Mouse (Mus musculus): ENCODE results near the gene Psma3. TPM values are rescaled to one million over a fixed set of nuclear protein-coding genes. Genes with fewer than 3 reads are reported as not detected.

Gene Psma3
- polyA plus RNA-seq (2012; rRNA removed; ENCODE audit: low replicate concordance): 10.9 and 38.9 TPM in 2 replicates

GRCm38 (mm10) chr12:70974441-70975266 is at the start of gene Psma3:
Gene Psma3, plus strand, starts transcription at chr12:70974621.

DNA sequence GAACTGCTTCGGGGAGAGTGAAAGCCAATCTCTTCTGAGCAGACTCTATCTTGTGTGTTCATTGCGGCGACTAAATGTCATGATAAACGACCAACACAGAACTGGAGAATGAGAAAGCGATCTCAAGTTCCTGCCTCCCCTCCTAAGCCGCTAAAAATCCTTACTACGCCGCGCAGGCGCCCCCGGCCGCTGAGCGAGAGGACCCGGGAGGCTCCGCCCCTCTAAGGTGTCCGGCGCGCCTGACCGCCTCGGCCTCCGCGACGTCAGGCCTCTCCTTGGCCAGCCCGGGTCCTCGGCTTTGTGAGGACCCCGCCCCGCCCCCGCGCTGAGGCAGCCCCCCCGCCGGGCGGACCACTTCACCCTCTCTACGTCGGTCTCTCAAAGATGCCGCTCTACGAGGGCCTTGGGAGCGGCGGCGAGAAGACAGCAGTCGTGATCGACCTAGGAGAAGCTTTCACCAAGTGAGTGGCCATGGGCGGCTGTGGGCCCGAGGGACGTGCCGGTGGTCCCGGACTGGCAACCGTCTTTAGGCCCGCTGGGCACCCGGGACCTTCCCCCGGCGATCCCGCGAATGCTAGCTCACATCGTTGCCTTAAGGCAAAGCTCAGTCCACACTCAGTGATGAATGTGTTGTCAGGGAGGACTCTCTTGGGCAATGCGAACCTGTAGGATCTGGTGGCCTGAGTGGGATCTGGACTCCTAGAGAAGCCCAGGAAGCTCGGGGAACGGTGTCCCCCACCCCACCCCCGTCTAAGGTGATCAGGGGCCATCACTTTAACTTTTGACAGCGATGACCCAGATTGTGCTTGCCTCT is 36.6 kb upstream of the Psma3 start, which contains the start of gene Actr10:
Gene Actr10 (plus strand): TSS at position 287 of the 814 bp plus-strand sequence.

DNA sequence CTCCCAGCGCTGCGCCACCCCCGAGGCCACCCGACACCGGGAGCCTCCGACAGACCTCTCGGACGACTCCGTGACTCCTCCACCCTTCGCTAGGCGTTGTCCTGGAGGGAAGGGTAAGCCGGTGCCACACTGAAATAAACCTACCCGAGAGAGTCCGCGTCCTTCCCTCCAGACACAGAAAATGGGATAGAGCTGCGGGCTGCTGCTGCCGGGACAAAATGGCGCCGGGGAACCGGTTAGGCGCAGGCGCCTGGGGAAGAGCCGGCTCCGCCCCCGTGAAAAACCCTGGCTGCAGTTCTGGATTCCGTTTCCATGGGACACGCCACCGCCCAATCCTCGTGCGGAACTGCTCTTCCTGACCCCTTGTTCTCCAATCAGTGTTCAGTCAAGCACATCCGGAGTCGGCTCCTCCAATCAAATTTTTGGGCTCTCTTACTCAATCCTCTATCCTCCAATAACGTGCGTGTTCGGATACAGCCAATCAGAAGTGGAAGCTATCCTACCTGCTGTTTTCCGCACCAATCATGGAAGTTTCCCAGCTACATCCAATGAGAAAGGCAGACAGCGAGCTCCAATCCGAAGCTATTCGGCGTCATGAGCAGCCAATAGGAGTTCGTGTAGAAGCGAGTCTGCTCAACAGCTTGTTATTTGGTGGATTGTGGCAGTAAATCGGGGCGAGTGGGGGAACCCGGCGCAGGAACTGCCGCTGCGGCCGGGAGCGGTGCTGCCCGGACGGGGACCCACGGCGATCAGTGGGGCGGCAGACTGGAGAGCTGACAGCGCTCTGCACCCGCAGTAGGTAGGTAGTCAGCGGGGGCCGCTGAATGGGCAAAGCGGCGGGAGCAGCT is 41.2 kb downstream of the Psma3 start, which contains the start of gene Arid4a:
Gene Arid4a (plus strand): TSS at position 628 of the 848 bp plus-strand sequence.

Other genes starting within 250 kb of the Psma3 start
- gene Frmd6, start 149.1 kb upstream of the Psma3 start, polyA plus RNA-seq (2012; rRNA removed; ENCODE audit: low replicate concordance): 20.9 and 27.8 TPM in 2 replicates
- gene Actr10, start 36.8 kb upstream of the Psma3 start, polyA plus RNA-seq (2012; rRNA removed; ENCODE audit: low replicate concordance): 15.0 and 37.5 TPM in 2 replicates
- gene Arid4a, start 41.4 kb downstream of the Psma3 start, polyA plus RNA-seq (2012; rRNA removed; ENCODE audit: low replicate concordance): 3.2 and 3.6 TPM in 2 replicates
- not detected in 2 replicates for gene Tomm20l, start 136.8 kb downstream of the Psma3 start, polyA plus RNA-seq (2012; rRNA removed; ENCODE audit: low replicate concordance)
- 9.4 and 11.7 TPM in 2 replicates for gene Timm9, start 162.1 kb downstream of the Psma3 start, polyA plus RNA-seq (2012; rRNA removed; ENCODE audit: low replicate concordance)
- 1.8 and 2.8 TPM in 2 replicates for gene 2700049A03Rik, start 162.2 kb downstream of the Psma3 start, polyA plus RNA-seq (2012; rRNA removed; ENCODE audit: low replicate concordance)

Measured in mammary gland, adult 2 months (tissue).